ENCODE assay signal across 9 mouse cellular contexts in genomic region chr17:48362966-48363365, GRCm38 (mm10). TPM values are rescaled to one million over a fixed set of nuclear protein-coding genes. Genes with fewer than 3 reads are reported as not detected.
DNase-seq lines count a peak whose midpoint lies in the region; ATAC-seq and TF ChIP-seq lines count a peak whose summit lies in the region.
"Had no signal": no experiment of that assay in that cellular context is flagged by ENCODE, and none has a peak within 500 bp of the region (broad histone marks: within the 10 kb centered on the region; RNA-seq: fewer than 3 reads in every experiment).

No protein-coding gene starts in this region.

- no peak overlapping the region for H3K4me3 ChIP-seq in MEL (ENCODE audit: control insufficient read depth in 1 of 2, insufficient read depth in 1 of 2, low read depth in 2 of 2, low read length in 2 of 2)
- H3K4me3 ChIP-seq: erythroblast, embryonic 14.5 days had no signal

- no peaks in the 10 kb centered on the region for H3K9me3 ChIP-seq in MEL (replicated peaks; ENCODE audit: insufficient read depth, low read length)

- no peak for TF ChIP-seq POLR2A in MEL (IDR thresholded peaks at IDR 0.05; ENCODE audit: control insufficient read depth in 1 of 2, insufficient read depth in 1 of 2, low read depth in 1 of 2, low read length in 2 of 2, poor library complexity in 1 of 2)

- no peaks in the 10 kb centered on the region for H3K79me2 ChIP-seq in MEL (ENCODE audit: control insufficient read depth, insufficient read depth, low read length, poor library complexity)

- peaks cover 20 to 57% of the 10 kb centered on the region in 2 experiments for H3K4me1 ChIP-seq in MEL (ENCODE audit: control insufficient read depth in 1 of 2, insufficient read depth in 2 of 2, low read length in 2 of 2)

- no peak for TF ChIP-seq EP300 in MEL (IDR thresholded peaks at IDR 0.05; ENCODE audit: low read depth in 1 of 2, low read length in 2 of 2)

- TF ChIP-seq CTCF in MEL (IDR thresholded peaks at IDR 0.05 in 2 of 3, conservative IDR thresholded peaks at IDR 0.05 in 1 of 3; ENCODE audit: control insufficient read depth in 1 of 3, insufficient read depth in 1 of 3, low read depth in 2 of 3, low read length in 3 of 3, poor library complexity in 1 of 3, severe bottlenecking in 1 of 3) = no peak

- ATAC-seq in granulocyte monocyte progenitor cell, adult 5-6 weeks (replicated peaks; ENCODE audit: poor library complexity, severe bottlenecking) = no peak

- no peaks in the 10 kb centered on the region for H3K27me3 ChIP-seq in MEL (ENCODE audit: control insufficient read depth in 1 of 2, insufficient read depth in 2 of 2, low read length in 2 of 2)

- H3K36me3 ChIP-seq in MEL (ENCODE audit: control insufficient read depth in 1 of 2, insufficient read depth in 2 of 2, low read length in 2 of 2) = peaks cover 0 to 35% of the 10 kb centered on the region in 2 experiments; a peak in 2 of 4 replicates

- H3K9ac ChIP-seq in MEL (ENCODE audit: control insufficient read depth, low read depth, low read length, poor library complexity, severe bottlenecking) = no peak overlapping the region

- H3K27ac ChIP-seq in MEL (ENCODE audit: control insufficient read depth, low read depth, low read length) = no peak overlapping the region

- DNase-seq in kidney, adult 9 months = peak; percentile 31
- no peak for DNase-seq in kidney, adult 11 months
- DNase-seq in MEL (ENCODE audit: low read depth, low spot score) = peak; percentile 49
- DNase-seq in brain, adult 2 months (ENCODE audit: low read depth, low spot score) = peak; percentile 55
- DNase-seq in heart, postnatal 10 days = peak; percentile 76 to 83
- DNase-seq in urinary bladder, postnatal 25 days (ENCODE audit: low spot score) = no peak

- no peak for TF ChIP-seq RAD21 in MEL (IDR thresholded peaks at IDR 0.05; ENCODE audit: low read depth, low read length)

- intact Hi-C loops in heart, postnatal 10 days (cut with DNase I) = no loop called here

TF ChIP-seq in MEL, 35 proteins besides CTCF, POLR2A, EP300 and RAD21:
- no peak for TF ChIP-seq CHD2 (IDR thresholded peaks at IDR 0.05; ENCODE audit: low read length)
- TF ChIP-seq NELFE (IDR thresholded peaks at IDR 0.05; ENCODE audit: low read depth, low read length) = no peak
- TF ChIP-seq E2F4 (IDR thresholded peaks at IDR 0.05; ENCODE audit: borderline replicate concordance, low read depth, low read length) = no peak
- TF ChIP-seq BHLHE40 (IDR thresholded peaks at IDR 0.05; ENCODE audit: borderline replicate concordance, low read depth, low read length) = no peak
- TF ChIP-seq POLR2AphosphoS2 (IDR thresholded peaks at IDR 0.05; ENCODE audit: low read length) = no peak
- no peak for TF ChIP-seq MXI1 (IDR thresholded peaks at IDR 0.05; ENCODE audit: low read depth, low read length)
- no peak for TF ChIP-seq MAX (IDR thresholded peaks at IDR 0.05; ENCODE audit: low read length)
- TF ChIP-seq GATA1 (IDR thresholded peaks at IDR 0.05; ENCODE audit: low read depth, low read length) = no peak
- no peak for TF ChIP-seq TCF12 (IDR thresholded peaks at IDR 0.05; ENCODE audit: low read depth, low read length)
- TF ChIP-seq USF1 (IDR thresholded peaks at IDR 0.05; ENCODE audit: low read depth, low read length) = no peak
- no peak for TF ChIP-seq HCFC1 (IDR thresholded peaks at IDR 0.05; ENCODE audit: low read depth, low read length)
- no peak for TF ChIP-seq USF2 (IDR thresholded peaks at IDR 0.05; ENCODE audit: borderline replicate concordance in 1 of 2, insufficient read depth in 1 of 2, low read depth in 1 of 2, low read length in 2 of 2)
- TF ChIP-seq MYB (IDR thresholded peaks at IDR 0.05; ENCODE audit: low read depth, low read length) = no peak
- no peak for TF ChIP-seq MAZ (IDR thresholded peaks at IDR 0.05; ENCODE audit: low read depth, low read length)
- no peak for TF ChIP-seq TBP (IDR thresholded peaks at IDR 0.05; ENCODE audit: low read depth, low read length)
- TF ChIP-seq SIN3A (IDR thresholded peaks at IDR 0.05; ENCODE audit: low read length) = no peak

RNA-seq across cellular contexts. Expression of gene Treml1, which starts 3.2 kb away (rescaled TPM):
- 0.69 and 0.96 TPM in 2 replicates for total RNA-seq in MEL (2012; rRNA removed)
- 1 to 10 TPM in 1 of 2 experiments, not detected in 1; 1.7 TPM for polyA plus RNA-seq in MEL (2012; ENCODE audit: insufficient read depth in 1 of 2, insufficient read length in 2 of 2, low read depth in 1 of 2, low replicate concordance in 2 of 2, missing spikeins in 1 of 2)
- total RNA-seq in heart, postnatal 10 days (2021) = under 1 TPM in 1 of 2 experiments, not detected in 1; 0.31 TPM
- total RNA-seq in granulocyte monocyte progenitor cell, adult 5-6 weeks (2014; fragmentation: Nextera tagmentation) = not detected in 2 replicates
- 0.41 TPM in 1 of 2 replicates, not detected in the other for total RNA-seq in granulocyte monocyte progenitor cell, adult 5-6 weeks (2017)
- polyA plus RNA-seq: neural tube, embryonic 14.5 days had no signal

RNA-seq across cellular contexts. Expression of gene Trem2, which starts 16.8 kb away (rescaled TPM):
- 0.04 and 0.26 TPM in 2 replicates for total RNA-seq in MEL (2012; rRNA removed)
- polyA plus RNA-seq in MEL (2012; ENCODE audit: insufficient read depth in 1 of 2, insufficient read length in 2 of 2, low read depth in 1 of 2, low replicate concordance in 2 of 2, missing spikeins in 1 of 2) = under 1 TPM in 1 of 2 experiments, not detected in 1; 0.26 TPM
- total RNA-seq in heart, postnatal 10 days (2021) = 1 to 10 TPM; 1.3 to 1.6 TPM
- total RNA-seq in granulocyte monocyte progenitor cell, adult 5-6 weeks (2014; fragmentation: Nextera tagmentation) = 2.8 and 6.4 TPM in 2 replicates
- total RNA-seq in granulocyte monocyte progenitor cell, adult 5-6 weeks (2017) = 3.7 and 4.2 TPM in 2 replicates

RNA-seq across cellular contexts. Expression of gene Nfya, which starts 46.7 kb away (rescaled TPM):
- 48.1 and 56.9 TPM in 2 replicates for total RNA-seq in MEL (2012; rRNA removed)
- 10 to 100 TPM in 1 of 2 experiments, not detected in 1; 97.8 TPM for polyA plus RNA-seq in MEL (2012; ENCODE audit: insufficient read depth in 1 of 2, insufficient read length in 2 of 2, low read depth in 1 of 2, low replicate concordance in 2 of 2, missing spikeins in 1 of 2)
- 10 to 100 TPM; 22.0 to 29.9 TPM for total RNA-seq in heart, postnatal 10 days (2021)
- 96.6 and 101 TPM in 2 replicates for total RNA-seq in granulocyte monocyte progenitor cell, adult 5-6 weeks (2014; fragmentation: Nextera tagmentation)
- 50.9 and 56.0 TPM in 2 replicates for total RNA-seq in granulocyte monocyte progenitor cell, adult 5-6 weeks (2017)

RNA-seq across cellular contexts. Expression of gene Oard1, which starts 46.8 kb away (rescaled TPM):
- 21.2 and 21.5 TPM in 2 replicates for total RNA-seq in MEL (2012; rRNA removed)
- polyA plus RNA-seq in MEL (2012; ENCODE audit: insufficient read depth in 1 of 2, insufficient read length in 2 of 2, low read depth in 1 of 2, low replicate concordance in 2 of 2, missing spikeins in 1 of 2) = 10 to 100 TPM in 1 of 2 experiments, not detected in 1; 24.4 TPM
- total RNA-seq in heart, postnatal 10 days (2021) = 10 to 100 TPM; 11.5 to 16.4 TPM
- total RNA-seq in granulocyte monocyte progenitor cell, adult 5-6 weeks (2014; fragmentation: Nextera tagmentation) = 52.6 and 59.4 TPM in 2 replicates
- 52.9 and 58.7 TPM in 2 replicates for total RNA-seq in granulocyte monocyte progenitor cell, adult 5-6 weeks (2017)

RNA-seq across cellular contexts. Expression of gene B430306N03Rik, which starts 47.0 kb away (rescaled TPM):
- total RNA-seq in MEL (2012; rRNA removed) = 0.13 and 0.19 TPM in 2 replicates
- polyA plus RNA-seq in MEL (2012; ENCODE audit: insufficient read depth in 1 of 2, insufficient read length in 2 of 2, low read depth in 1 of 2, low replicate concordance in 2 of 2, missing spikeins in 1 of 2) = under 1 TPM in 1 of 2 experiments, not detected in 1; 0.68 TPM
- under 1 TPM in 1 of 2 experiments, not detected in 1; 0.15 TPM for total RNA-seq in heart, postnatal 10 days (2021)
- total RNA-seq in granulocyte monocyte progenitor cell, adult 5-6 weeks (2014; fragmentation: Nextera tagmentation) = 3.1 and 8.2 TPM in 2 replicates
- total RNA-seq in granulocyte monocyte progenitor cell, adult 5-6 weeks (2017) = 3.0 TPM in 2 replicates
- polyA plus RNA-seq: neural tube, embryonic 14.5 days had no signal

Comparison
In these comparisons a context has a peak if more than half of its experiments do, and no peak if none do; other contexts are left out.
1. DNase-seq: peak in kidney, adult 9 months (single experiment), MEL (single experiment), brain, adult 2 months (single experiment) and heart, postnatal 10 days (2 of 2); none in kidney, adult 11 months (single experiment) and urinary bladder, postnatal 25 days (single experiment).